Mouse (Mus musculus) brown adipose tissue, adult 24 weeks (tissue): ENCODE measurements around the gene Mib2. TPM values are rescaled to one million over a fixed set of nuclear protein-coding genes. Genes with fewer than 3 reads are reported as not detected.
A peak's percentile ranks its signal among the peaks of the same experiment; 100 is the strongest.
"Not testable (repeated sequence)": the region's sequence is repeated elsewhere in the genome, so short reads cannot be mapped to it uniquely, and the experiment has no call there.

ENCODE experiments used
- H3K27ac ChIP-seq: fragments of 200-500 bp; replicated peaks from 2 replicates; pipeline ENCODE4 v1.5.1; 2012; ENCODE audit warnings: low read depth, mild to moderate bottlenecking, low read length
- H3K4me1 ChIP-seq: fragments of 200-500 bp; 2 replicates; pipeline ENCODE4 v1.6.1; 2012; ENCODE audit warnings: low read length, mixed read lengths; ENCODE audit not compliant: control insufficient read depth, insufficient read depth, insufficient read length
- H3K4me3 ChIP-seq: fragments of 200-500 bp; 2 replicates; pipeline ENCODE4 v1.5.1; 2012; ENCODE audit warnings: low read depth, mild to moderate bottlenecking, low read length, moderate library complexity; ENCODE audit not compliant: insufficient read depth
- polyA plus RNA-seq: library from polyadenylated mRNA; stranded (reverse); fragments of >200 nt; gene quantifications from 2 replicates; pipeline ENCODE4 v1.2.4, GENCODE M21; 2012; ENCODE audit not compliant: missing spikeins, insufficient read depth, insufficient read length

The Mib2 gene
- polyA plus RNA-seq, 1 experiment: 9.7 TPM

GRCm38 (mm10) chr4:155653451-155654182 is 15.4 kb downstream of the Mib2 start:
- Histone ChIP-seq H3K4me1 (no peaks in the 10 kb centered on the region; the same call in 1 of the 2 replicates), H3K27ac (no peak overlapping the region), H3K4me3 (peak overlapping the region; percentile 38)

- H3K27ac ChIP-seq: no peak within 1 kb of the TSS
- no peaks in the 10 kb centered on the region; the same call in 1 of the 2 replicates for H3K4me1 ChIP-seq
- peak within 1 kb of the TSS; percentile 38 for H3K4me3 ChIP-seq
Measured at GRCm38 (mm10) chr4:155653086-155653450, 15.9 kb downstream of the Mib2 start, which contains the start of gene Mmp23. Gene Mmp23, minus strand, starts transcription at chr4:155653384.

GRCm38 (mm10) chr4:155652283-155653085 is 16.5 kb downstream of the Mib2 start:
- H3K4me3 ChIP-seq: peak overlapping the region; percentile 38
- no peak overlapping the region for H3K27ac ChIP-seq
- no peaks in the 10 kb centered on the region; the same call in 1 of the 2 replicates for H3K4me1 ChIP-seq

- no peaks in the 10 kb centered on the region; the same call in 1 of the 2 replicates for H3K4me1 ChIP-seq
Measured at GRCm38 (mm10) chr4:155651553-155652269, 17.3 kb downstream of the Mib2 start.

GRCm38 (mm10) chr4:155649355-155649754 is 19.6 kb downstream of the Mib2 start:
- no peaks in the 10 kb centered on the region for H3K4me1 ChIP-seq
- no peak overlapping the region for H3K27ac ChIP-seq
- no peak overlapping the region for H3K4me3 ChIP-seq

More at GRCm38 (mm10) chr4:155651553-155652269, 17.3 kb downstream of the Mib2 start:
- Histone ChIP-seq H3K27ac (no peak overlapping the region), H3K4me3 (no peak overlapping the region)

GRCm38 (mm10) chr4:155645721-155646120 is 23.3 kb downstream of the Mib2 start:
- no peak overlapping the region for H3K27ac ChIP-seq
- H3K4me3 ChIP-seq: no peak overlapping the region
- H3K4me1 ChIP-seq: no peaks in the 10 kb centered on the region

GRCm38 (mm10) chr4:155645308-155645707 is 23.7 kb downstream of the Mib2 start, which contains the start of gene Gm10563:
Gene Gm10563, minus strand, starts transcription at chr4:155645408.
- not testable (repeated sequence) for H3K27ac ChIP-seq, H3K4me3 ChIP-seq, H3K4me1 ChIP-seq

GRCm38 (mm10) chr4:155643531-155643930 is 25.5 kb downstream of the Mib2 start:
- Histone ChIP-seq H3K4me3 (no peak overlapping the region), H3K27ac (no peak overlapping the region), H3K4me1 (no peaks in the 10 kb centered on the region)

GRCm38 (mm10) chr4:155635766-155636499 is 33.1 kb downstream of the Mib2 start:
- no peaks in the 10 kb centered on the region for H3K4me1 ChIP-seq
- no peak overlapping the region for H3K4me3 ChIP-seq
- no peak overlapping the region for H3K27ac ChIP-seq

- no peaks in the 10 kb centered on the region for H3K4me1 ChIP-seq
- no peak overlapping the region for H3K4me3 ChIP-seq
- no peak overlapping the region for H3K27ac ChIP-seq
Measured at GRCm38 (mm10) chr4:155630267-155630666, 38.7 kb downstream of the Mib2 start.

GRCm38 (mm10) chr4:155624338-155625291 is 44.4 kb downstream of the Mib2 start, which contains the start of gene Cdk11b:
Gene Cdk11b, plus strand, starts transcription at chr4:155624854.
- Histone ChIP-seq H3K27ac (peak within 1 kb of the TSS; percentile 88), H3K4me3 (peak within 1 kb of the TSS; percentile 91), H3K4me1 (no peaks in the 10 kb centered on the region)

GRCm38 (mm10) chr4:155618321-155618720 is 50.7 kb downstream of the Mib2 start:
- H3K27ac ChIP-seq: no peak overlapping the region
- H3K4me3 ChIP-seq: no peak overlapping the region
- H3K4me1 ChIP-seq: no peaks in the 10 kb centered on the region

- H3K4me3 ChIP-seq: no peak overlapping the region
- no peaks in the 10 kb centered on the region for H3K4me1 ChIP-seq
- H3K27ac ChIP-seq: no peak overlapping the region
Measured at GRCm38 (mm10) chr4:155613264-155613663, 55.7 kb downstream of the Mib2 start.
